Mouse (Mus musculus): Measurements from ENCODE around the gene Bcl11b.

DNA sequence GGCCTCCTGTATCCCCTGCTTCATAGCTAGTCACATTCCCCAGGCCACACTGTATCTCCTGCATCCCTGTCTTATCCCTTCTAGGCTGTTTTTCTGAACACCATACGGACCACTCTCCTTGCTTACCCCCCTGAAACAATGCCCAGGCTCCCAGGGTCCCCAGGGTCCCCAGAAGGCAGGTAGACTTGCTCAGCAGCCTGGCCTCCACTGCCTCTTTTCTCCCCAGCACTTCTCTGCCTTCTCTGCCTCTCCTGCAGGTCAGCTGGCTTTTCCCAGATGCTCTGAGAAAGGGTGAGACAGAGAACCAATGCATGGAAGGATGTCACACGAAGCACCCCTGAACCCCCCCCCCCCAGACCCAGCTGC lies 2.7 kb downstream of the Bcl11b start:
- TF ChIP-seq POLR2A (IDR thresholded peaks at IDR 0.05; ENCODE audit: control insufficient read depth, low read depth, low read length) (no peak), CTCF (IDR thresholded peaks at IDR 0.05; ENCODE audit: control insufficient read depth, insufficient read depth, insufficient replicate concordance, low read depth, low read length) (no peak)

Measured in testis, adult 2 months (tissue).